Mouse (Mus musculus) B cell, adult 2 months (primary cell): ENCODE measurements around the gene Zfp174.

ENCODE experiments used
- DNase-seq, 2 experiments: peaks; one replicate each; pipeline ENCODE4 v3.0.0; 2022

Zfp174 gene

GRCm38 (mm10) chr16:3884201-3885064 lies 37.4 kb downstream of the Zfp174 start, which contains the start of the genes Zfp597 and Gm20695:
Gene Zfp597, minus strand, starts transcription at chr16:3884561.
Gene Gm20695, plus strand, starts transcription at chr16:3884648.
- DNase-seq, result peak; percentile 92 to 93

- DNase-seq, result no peak
Measured at GRCm38 (mm10) chr16:3885065-3885670, 38.1 kb downstream of the Zfp174 start.

GRCm38 (mm10) chr16:3891621-3892295 lies 44.7 kb downstream of the Zfp174 start:
- DNase-seq, result no peak

- DNase-seq, result no peak
Measured at GRCm38 (mm10) chr16:3893739-3894138, 46.7 kb downstream of the Zfp174 start.

- peak; percentile 63 to 70 for DNase-seq
Measured at GRCm38 (mm10) chr16:3895173-3895792, 48.2 kb downstream of the Zfp174 start.

- no peak for DNase-seq
Measured at GRCm38 (mm10) chr16:3896046-3896445, 49.0 kb downstream of the Zfp174 start.

GRCm38 (mm10) chr16:3896553-3896952 lies 49.5 kb downstream of the Zfp174 start:
- DNase-seq, result no peak

- DNase-seq, result no peak
Measured at GRCm38 (mm10) chr16:3907471-3907870, 60.4 kb downstream of the Zfp174 start.
